9 mouse cellular contexts compared by ENCODE assay signal in the genomic region with DNA sequence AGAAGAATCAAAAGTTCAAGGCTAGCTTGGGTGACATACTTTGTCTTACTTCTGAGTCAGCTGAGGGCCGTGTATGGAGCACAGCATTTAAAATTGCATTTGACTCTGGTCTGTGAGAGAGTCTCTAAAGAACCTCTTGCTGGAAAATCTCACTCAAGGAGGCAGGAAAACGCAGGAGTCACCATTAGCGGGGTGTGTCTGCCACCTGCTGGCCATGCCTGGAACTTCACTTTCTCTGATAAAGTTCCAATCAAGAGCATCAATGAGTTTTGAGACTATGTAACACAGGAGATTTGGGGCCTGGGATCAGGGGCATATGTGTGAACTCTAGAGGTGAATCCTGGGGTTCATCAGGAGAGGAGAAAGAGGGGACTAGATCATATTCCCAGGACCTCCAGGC.
DNase-seq lines count a peak whose midpoint lies in the region; ATAC-seq and TF ChIP-seq lines count a peak whose summit lies in the region.
"Had no signal": no experiment of that assay in that cellular context is flagged by ENCODE, and none has a peak within 500 bp of the region (broad histone marks: within the 10 kb centered on the region; RNA-seq: fewer than 3 reads in every experiment).

No protein-coding gene starts in this region.

- TF ChIP-seq CTCF in layer of hippocampus, adult 2 months (conservative IDR thresholded peaks at IDR 0.05): peak; percentile 94
- peak; percentile 93 for TF ChIP-seq CTCF in stomach, postnatal 0 days (IDR thresholded peaks at IDR 0.05; ENCODE audit: low read depth)

- H3K9me3 ChIP-seq in stomach, postnatal 0 days (ENCODE audit: control insufficient read depth, low read length): no peaks in the 10 kb centered on the region

- no peaks in the 10 kb centered on the region for H3K4me1 ChIP-seq in stomach, postnatal 0 days (replicated peaks; ENCODE audit: control insufficient read depth, insufficient read depth)

- no peak overlapping the region for H3K9ac ChIP-seq in stomach, postnatal 0 days (ENCODE audit: low read length)

- no peaks in the 10 kb centered on the region; the same call in 1 of the 2 replicates for H3K27me3 ChIP-seq in stomach, postnatal 0 days (ENCODE audit: control insufficient read depth, insufficient read depth, low read length)

- H3K4me3 ChIP-seq in layer of hippocampus, adult 2 months: no peak overlapping the region
- no peak overlapping the region for H3K4me3 ChIP-seq in stomach, postnatal 0 days (ENCODE audit: low read depth, low read length)

- no peak for TF ChIP-seq EP300 in stomach, postnatal 0 days (optimal IDR thresholded peaks at IDR 0.05)

- H3K4me2 ChIP-seq in stomach, postnatal 0 days (replicated peaks; ENCODE audit: low read depth): no peak overlapping the region

- peak; percentile 59 for DNase-seq in gastrocnemius, adult 18-20 months (ENCODE audit: low spot score)
- no peak for DNase-seq in gastrocnemius, postnatal 25 days
- DNase-seq in CD4-positive helper T cell, adult 2 months (ENCODE audit: low read depth, low spot score): peak; percentile 18
- DNase-seq in brain, adult 2 months (ENCODE audit: low read depth, low spot score): peak; percentile 64
- DNase-seq in layer of hippocampus, adult 2 months (ENCODE audit: low spot score in 2 of 2): peak; percentile 58 to 80
- DNase-seq in lung, postnatal 36 days: peak; percentile 75
- peak; percentile 71 for DNase-seq in stomach, postnatal 0 days (ENCODE audit: low spot score)

- H3K27ac ChIP-seq in layer of hippocampus, adult 2 months: no peak overlapping the region
- H3K27ac ChIP-seq in stomach, postnatal 0 days (replicated peaks): no peak overlapping the region
- H3K27ac ChIP-seq: macrophage had no signal

- 3% methylated on average over 3 of the region's 3 CpGs for WGBS in stomach, postnatal 0 days

- H3K36me3 ChIP-seq in stomach, postnatal 0 days (ENCODE audit: control insufficient read depth, insufficient read depth, low read length): no peaks in the 10 kb centered on the region

- ATAC-seq in frontal cortex, adult (ENCODE audit: low TSS enrichment): 0 out of 2 replicates have a peak, but pooled peaks have one; percentile 47
- ATAC-seq in stomach, postnatal 0 days (ENCODE audit: low FRiP score, low TSS enrichment): no peak
